Mouse (Mus musculus) lung, postnatal 25 days (tissue): ENCODE measurements at regions not wholly inside any gene's neighbourhood (a gene's known extent, or its start where the extent isn't known, plus 50 kb on each side); places are given as distances from the start of the nearest gene placed in this dataset.
A peak's percentile ranks its signal among the peaks of the same experiment; 100 is the strongest.

Source experiments
- DNase-seq: peaks from one replicate; pipeline ENCODE4 v3.0.0; 2022; ENCODE audit warnings: low spot score

DNA sequence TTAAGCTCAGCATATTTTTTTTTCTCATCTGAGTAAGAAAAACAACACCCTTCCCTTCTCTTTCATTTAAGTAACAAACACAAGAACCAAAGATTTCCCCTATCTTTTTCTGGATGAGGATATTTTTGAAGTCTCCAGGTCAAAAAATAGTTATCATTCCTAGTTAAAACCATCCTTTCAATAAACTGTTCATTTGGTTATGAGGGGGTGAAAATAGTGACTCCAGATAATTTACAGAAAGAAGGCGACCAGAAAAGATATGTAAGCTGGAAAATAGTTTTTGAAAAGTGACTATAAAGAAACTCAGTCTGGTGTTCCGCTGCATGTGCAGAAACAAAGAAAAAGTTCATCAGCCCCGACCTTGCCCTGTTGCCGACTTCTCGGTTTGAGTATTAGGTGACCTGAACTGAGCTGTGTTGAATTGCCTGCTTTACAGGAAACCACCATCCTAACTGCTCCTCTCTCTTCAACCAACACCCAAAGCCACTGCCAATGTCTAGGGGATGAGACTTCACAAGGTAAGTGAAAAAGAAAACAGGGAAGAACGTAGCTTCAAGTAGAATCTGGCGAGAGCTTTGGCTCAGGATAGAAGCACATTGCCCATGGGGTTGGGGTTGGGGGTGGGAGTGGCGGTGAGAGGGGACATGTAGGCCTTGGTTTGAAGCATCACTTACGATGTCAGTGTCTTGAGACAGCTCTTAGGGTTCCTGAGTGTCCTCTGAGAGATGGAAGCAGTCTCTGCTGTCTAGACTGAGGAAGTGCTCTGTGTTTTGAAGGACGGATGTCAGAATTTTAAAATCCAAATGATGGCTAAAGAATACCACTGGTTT, 104.6 kb downstream of the Ube2e3 start:
- no peak for DNase-seq

DNA sequence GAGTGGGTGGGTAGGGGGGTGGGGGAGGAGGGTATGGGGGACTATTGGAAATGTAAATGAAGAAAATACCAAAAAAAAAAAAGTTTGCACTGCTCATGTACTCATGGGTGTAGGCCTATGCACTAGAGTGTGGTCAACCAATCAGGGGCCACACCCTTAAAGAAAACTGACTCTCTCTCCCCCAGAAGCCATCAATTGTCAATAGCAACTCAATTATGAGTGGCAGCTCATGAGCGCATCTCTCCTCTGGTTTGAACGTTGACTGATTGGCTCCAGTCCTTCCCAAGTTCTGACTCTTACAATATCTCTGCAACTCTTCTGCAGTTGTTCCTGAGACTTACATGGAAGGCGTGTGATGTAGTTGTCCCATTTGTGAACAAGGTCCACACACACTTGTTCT, 105.9 kb downstream of the Ube2e3 start:
- DNase-seq = no peak

DNA sequence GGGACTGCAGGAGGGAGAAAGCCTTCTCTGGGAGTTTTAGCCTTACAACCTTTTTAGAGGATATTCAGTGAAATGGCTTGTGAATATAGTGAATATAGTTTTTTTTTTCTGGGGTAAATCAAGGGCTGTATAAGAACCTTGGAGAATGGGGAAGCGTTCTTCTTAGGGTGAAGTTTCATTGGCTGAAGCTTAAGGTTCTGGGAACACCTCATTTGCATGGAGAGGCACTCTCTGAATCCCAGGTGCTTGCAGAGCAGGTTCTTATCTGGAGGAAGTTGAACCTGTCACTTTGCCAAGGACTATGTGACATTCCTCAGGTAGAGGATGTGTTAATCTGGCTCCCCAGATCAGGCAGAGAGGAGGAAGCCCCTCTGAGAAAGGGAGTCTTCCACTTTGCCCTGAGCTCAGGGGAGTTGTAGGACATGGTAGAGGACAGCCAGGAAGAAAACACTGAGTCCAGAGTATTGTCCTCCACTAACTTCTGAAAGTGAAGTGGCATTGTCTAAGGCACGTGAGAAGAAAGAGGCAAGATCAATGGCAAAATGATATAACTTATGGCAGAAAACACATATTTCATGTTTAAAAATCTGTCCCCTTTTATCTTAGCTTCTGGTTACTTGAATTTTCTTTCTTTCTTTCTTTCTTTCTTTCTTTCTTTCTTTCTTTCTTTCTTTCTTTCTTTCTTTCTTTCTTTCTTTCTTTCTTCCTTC, 106.9 kb downstream of the Ube2e3 start:
- DNase-seq = no peak

DNA sequence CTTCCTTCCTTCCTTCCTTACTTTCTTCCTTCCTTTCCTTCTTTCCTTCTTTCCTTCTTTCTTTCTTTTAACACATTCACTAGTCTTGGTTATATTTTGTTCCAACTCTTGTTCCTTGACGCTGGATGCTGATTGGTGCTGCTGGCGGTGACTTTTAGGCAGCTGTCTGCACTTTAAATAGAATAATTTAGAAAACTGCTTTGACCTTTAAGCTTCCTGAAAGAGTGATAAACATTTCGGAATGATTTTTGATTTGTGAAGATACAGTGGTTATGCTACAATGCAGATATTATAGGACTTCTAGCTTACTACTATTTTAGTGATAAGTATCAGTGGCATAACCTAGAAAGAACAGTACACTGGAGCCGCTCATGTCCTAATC, 107.5 kb downstream of the Ube2e3 start:
- no peak for DNase-seq

DNA sequence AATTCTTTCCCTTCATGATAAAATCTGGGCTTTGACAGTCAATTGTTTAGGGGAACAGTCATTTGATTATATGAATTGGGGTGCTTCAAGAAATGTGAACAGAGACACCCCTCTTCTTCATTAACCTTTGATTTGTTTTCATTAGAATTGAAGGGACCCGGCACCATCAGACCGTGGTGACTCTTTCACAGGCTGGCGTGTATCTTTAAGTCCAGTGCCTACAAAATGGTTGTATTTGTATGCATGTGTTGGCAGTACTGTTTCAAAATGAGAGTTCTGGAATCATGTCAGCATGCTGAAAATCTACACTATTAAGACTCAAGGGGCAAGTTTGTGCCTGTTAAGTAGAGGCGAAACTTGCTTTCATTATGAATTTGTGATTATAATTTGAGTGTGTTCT, 108.2 kb downstream of the Ube2e3 start:
- no peak for DNase-seq

DNA sequence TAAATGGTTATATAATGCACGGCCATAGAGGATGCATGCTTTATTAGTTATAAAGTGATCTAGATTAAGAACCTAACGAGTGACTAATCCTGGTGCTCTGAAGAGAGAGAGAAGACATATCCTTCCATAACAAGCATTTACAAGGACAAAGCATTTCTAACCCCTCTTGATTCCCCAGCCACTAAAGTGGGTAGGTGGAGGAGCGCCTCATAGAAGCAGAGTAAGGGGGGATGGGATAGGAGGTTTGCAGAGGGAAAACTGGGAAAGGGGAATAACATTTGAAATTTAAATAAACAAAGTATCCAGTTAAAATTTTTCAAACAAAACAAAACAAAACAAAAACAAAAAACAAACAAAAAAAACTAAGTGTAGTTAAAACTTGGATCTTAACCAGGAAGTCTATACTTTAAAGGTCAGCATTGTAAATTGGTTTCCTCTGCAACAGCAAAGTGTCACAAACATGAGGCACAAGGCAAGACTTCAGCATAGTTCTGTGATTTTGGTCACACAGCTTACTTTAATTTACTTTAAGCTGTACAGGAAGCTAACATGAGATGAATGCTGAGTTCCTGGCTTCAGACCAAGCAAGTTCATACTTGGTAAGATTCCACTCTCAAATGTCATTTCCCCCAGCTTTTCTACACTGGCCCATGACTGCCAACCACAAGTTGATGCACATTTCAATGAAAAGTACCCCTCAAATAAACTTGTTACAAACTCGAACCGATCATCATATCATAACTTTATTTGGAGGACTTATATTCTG, 109.9 kb downstream of the Ube2e3 start:
- peak; percentile 18 for DNase-seq

DNA sequence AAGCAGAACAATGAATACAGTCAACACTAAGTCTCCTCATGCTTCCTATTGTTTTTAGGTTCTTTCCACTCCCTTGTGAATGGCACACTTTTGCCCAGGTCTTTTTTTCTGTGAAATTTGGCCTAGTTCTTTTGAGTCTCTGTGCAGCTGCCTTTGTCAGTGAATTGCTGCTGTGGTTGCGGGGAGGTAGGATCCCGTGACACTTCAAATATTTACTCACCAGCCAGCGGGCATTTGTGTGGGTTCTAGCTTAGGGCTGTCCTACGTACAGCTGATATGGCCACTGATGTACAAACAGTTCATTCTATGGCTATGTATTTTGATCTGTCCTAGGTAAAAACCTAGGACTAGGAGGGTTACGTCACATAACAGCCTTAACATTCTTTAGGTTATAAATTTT, 112.1 kb downstream of the Ube2e3 start:
- no peak for DNase-seq

DNA sequence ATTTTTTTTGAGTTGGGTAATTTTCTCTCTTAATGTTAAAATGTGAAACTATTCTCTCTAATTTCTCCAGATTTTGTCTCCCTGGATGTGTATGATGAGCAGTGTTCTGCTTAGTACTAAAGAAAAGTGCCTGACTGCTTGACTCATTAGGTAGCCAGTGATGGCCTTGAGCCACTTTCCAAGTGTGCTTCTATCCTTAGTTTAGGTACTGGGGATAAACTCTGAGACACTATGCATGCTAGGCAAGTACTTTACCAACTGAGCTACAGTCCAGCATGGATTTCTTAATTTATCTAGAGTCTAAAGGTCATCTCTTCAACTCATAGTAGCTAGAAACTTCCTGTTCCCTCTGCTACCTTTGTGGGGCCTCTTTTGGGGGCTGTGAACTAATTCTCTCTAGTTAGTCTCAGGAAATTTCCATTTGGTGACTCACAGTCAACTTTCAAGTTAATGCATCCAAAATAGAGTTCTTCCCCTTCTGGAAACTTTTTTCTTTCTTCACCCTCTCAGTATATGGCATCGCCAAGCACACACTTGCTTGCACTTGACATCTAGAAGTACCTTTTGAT, 112.8 kb downstream of the Ube2e3 start:
- no peak for DNase-seq

DNA sequence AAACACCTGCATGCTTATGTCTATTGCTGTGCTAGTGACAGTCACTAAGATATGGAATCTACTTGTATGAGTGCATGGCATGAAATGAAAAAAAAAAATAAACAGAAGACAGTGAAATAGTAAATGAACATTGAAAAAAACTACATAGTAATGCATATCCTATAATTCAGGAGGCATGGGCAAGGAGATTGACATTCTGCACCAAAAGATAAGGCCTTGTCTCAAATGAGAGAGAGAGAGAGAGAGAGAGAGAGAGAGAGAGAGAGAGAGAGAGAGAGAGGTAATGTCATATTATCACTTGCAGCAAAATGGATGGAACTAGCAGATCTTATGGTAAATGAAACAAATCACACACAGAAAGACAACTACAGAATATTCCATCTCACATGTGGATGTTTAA, 115.4 kb downstream of the Ube2e3 start:
- no peak for DNase-seq

DNA sequence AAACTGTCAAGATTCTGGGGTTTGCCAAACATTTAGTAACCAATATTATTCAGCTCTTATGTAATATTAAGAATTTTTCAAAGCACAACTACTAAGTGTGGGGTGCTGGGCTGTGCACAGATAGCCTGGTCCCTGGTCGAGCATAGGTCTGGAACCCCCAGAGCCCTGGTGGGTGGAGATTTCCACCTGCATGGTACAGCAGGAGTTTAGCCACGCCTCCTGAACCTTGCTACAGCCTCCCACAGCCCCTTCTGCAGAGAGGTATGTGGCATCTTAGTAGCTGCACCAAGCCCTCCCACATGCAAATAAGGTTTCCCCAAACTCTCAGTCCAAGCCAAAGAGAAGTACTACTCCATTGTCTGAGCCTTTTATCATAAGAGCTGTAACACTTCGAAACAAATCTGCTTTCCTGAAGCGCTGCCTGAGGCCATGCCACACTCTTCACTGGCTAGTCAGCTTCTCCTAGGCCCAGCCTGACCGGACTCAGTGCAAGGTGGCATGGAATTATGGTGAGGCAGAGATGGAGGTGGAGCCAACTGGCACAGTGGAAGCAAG, 116.1 kb downstream of the Ube2e3 start:
- no peak for DNase-seq

DNA sequence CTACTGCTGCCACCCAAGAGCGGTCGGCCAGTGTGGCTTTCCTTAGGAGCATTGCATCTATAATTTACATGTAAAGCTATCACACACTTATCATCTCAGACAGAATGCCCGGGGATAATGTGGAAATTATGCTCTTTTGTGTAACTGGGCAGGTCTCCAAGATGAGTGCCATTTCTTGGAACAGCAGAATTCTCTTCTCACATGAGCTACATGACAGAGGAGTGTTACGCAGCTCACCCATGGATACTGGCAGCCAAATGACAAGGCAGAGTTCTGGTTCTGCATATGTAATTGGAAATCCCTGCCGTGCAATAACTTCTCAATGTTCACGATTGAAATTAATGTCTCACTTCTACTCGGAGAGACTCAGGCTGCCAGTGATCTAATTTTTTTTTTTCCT, 119.1 kb downstream of the Ube2e3 start:
- no peak for DNase-seq

DNA sequence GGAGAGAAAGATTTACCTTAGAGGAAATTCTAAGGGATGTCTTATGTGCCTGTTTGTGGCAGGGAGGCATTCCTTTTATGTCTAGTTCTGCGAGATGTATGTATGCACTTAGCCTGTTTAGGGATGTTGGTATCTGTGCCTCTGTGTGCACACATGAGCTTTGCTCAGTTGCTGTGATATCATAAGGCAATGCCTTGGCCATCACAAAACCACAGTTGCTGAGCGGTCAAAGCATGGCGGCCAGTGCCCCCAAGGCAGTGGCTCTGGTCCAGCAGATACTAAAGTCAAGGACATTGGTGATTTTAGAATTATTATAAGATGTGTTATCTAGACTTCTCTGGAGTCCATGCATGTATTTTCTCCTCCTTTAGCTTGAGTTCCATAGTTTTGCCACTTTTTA, 119.5 kb downstream of the Ube2e3 start:
- no peak for DNase-seq

DNA sequence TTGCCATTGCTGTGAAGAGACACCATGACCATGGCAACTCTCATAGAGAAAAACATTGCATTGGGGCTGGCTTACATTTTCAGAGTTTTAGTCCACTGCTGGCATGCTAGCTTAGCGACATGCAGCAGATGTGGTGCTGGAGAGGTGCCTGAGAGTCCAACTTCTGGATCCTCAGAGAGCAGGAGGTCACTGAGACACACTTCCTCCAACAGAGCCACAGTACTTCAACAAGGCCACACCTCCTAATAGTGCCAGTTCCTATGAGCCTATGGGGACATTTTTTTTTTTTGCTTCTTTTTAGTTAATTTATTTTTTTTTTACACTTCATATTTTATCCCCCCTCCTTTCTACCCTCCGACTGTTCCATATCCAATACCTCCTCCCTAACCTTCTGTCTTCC, 120.3 kb downstream of the Ube2e3 start:
- DNase-seq = no peak

DNA sequence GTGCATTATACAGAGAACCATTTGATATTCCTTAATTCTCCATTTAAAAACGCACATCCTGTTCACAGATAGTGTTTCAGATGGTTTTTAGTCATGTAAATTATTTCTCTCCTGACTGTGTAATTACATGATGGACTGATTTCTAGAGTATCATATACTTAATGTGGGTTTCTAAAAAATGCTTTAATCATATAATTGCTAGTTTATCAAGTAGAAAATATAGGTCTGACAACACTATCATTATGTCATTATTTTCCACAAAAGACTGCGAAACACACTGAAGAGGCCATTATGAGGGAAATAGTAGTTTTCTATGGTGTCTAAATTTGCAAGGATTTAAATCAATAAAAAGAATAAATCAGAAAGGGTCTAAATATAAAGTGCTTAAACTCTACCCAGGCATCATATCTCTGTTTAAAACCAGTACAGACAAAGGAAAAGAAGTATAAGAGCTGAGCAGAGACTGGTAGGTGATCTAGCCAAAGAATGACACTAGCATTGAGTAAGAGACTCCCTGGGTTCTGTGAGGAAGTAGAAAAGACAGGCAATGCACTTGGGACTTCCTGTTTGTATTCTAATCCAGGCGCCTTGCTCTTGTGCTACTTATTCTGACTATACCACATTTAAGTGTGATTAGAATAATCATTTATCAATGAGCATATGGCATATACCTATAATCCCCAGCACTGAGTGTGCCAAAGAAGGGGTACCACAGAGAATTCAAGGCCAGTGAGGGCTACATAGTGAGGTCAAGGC, 127.1 kb downstream of the Ube2e3 start:
- DNase-seq = no peak

DNA sequence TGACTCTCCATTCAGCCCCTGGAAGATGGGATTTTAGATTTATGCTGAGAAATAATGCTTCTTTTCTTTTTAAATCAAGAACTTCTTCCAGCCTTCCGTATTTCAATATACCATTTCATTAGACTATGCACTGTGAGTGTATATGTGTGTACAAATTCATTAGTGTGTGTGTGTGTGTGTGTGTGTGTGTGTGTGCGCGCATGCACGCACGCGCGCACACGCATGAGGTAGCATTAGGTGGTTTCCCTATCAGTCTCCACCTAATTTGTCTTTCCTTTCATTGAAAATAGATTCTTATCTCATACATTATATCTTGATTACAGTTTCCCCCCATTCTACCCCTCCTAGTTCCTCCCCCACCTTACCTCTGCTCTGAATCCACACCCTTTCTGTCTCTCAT, 130.7 kb downstream of the Ube2e3 start:
- DNase-seq = no peak

DNA sequence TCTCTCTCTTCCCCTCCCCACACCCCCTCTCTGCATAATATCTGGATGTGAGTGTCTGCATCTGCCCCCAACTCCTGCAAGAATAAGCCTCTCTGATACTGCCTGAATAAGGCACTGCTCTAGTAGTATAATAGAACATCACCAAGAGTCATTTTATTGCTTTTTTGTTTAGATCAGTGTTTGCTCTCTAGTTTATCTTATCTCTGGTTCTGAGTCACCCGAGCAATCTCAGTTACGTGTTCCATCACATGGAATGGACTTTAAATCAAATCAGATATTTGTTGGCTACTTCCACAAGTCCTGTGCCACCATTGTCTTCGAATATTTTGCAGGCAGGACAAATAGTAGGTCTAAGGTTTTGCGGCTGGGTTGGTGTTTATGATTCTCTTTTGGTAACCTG, 131.5 kb downstream of the Ube2e3 start:
- DNase-seq = no peak

DNA sequence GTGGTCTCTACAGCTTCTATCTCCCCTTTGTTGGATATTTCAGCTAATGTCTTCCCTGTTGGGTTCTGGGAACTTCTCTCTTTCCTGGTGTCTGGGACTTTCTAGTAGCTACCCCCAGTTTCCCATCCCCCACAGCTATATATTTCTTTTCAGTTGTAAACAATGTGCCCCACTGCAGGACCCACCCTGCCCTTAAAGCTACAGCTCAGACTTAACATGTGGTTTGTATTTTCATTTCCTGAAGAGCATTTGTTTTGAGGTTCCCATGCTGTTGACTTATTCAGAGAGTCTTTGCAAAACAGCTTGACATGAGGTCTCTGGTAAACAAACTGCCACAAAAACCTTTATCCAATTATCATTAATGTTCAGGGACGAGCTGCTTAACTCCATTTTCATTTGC, 136.9 kb downstream of the Ube2e3 start:
- DNase-seq = no peak

DNA sequence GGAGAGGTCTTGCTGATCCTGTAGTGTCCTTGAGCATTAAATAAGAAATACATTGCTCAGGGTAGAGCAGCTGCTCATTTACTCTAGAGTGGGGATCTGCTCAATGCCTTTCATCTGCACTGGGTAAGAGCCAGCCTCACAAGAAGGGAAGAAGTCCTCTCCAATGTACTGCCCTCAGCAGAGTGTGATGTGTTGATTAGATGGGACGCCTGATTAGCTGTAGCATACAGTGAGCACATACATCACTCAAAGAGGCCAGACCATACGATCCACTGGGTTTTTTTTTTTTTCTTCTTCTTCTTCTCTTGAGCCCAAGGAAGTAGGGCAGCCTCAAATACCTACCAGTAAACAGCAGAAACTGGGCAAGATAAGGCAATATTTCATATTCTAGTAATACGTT, 140.7 kb downstream of the Ube2e3 start:
- DNase-seq = no peak

DNA sequence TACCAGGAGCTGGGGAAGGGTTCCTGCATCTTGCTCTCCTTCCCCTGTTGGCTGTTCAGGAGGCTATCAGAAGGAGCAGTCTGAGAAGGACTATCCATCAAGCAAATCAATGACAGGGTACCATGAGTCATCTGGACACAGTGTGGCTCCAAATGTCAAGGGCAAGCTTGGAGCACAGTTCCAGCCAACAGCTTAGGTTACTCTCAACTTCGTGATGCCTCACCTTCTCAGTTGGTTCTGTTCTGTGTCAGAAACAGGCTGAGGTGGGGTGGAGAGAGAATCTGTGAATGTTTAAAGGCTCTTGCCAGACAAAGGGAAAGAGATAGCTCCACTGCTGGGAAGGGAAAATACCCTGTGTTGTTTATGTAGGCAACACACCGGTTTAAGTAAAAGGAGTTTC, 141.9 kb downstream of the Ube2e3 start:
- DNase-seq = no peak

DNA sequence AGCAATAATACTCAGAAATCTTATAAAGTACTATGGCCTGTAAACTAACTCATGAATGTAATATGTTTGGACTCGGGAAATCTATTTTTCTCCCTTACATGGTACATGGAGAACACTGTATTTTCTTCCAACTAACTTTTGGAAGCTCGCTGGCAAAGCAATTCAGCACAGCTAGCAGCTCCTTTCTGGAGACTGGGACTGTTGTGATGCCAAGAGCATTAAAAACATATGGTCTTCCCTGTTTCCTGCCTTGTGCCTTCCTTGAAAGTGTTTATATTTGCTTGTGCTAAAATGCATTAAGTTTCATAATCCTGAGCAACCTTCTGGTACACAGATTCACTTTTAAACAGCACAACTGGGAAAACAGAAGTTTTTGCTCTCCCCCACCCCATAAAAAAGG, 142.3 kb downstream of the Ube2e3 start:
- DNase-seq = no peak

DNA sequence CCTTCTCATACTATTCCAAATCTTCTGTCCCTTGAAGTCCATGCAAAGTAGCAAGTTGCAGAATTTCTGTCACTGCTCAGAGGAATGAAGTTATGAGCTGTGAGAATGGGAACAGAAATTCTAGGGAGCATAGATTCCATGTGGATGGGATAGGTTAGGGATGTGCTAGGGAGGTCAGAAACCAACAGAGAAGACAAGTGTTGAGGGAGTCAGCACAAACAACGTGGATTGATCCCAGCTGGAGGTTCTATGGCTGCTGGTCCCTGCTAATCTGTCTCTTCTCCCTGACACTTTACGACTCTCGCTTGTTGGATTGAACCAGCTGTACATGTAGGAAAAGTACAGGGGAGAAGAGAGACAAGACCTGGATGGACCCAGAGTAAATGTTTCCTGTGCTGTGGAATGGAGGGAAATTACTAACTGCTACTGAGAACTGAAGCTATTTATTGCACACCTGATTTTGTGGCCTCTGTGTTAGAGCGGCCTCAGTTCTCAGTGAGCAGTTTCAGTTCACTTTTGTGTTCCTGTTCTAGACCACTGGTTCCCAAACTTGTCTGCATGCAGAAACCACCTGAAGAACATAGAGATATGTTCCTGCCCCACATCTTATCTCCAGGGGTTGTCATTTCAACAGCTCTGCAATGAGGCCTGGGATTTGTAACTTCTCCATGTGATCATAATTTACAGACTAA, 151.0 kb downstream of the Ube2e3 start:
- DNase-seq = peak; percentile 16
